Mouse (Mus musculus): ENCODE data around the gene Wnt1.

DNA sequence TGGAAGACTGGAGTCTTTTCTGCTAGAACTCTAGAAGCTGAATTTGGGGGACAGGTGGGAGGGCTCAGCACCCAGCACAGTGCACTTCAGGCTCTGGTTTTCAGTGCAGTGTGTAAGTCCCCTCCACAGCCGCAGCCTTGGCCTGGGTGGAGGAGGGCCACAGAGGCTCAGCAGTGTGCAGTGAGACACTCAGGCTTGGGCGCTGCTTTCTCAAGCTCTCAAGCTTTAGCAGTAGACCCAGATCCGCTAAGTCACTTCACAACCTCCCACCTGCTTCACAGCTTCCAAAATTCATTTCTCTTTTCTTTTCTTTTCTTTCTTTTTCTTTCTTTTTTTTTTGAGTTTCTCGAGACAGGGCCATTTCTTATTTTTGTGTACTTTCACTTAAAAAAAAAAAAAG is 31.3 kb downstream of the Wnt1 start:
- TF ChIP-seq CTCF (IDR thresholded peaks at IDR 0.05; ENCODE audit: low read depth, low read length) (no peak), POLR2A (IDR thresholded peaks at IDR 0.05; ENCODE audit: insufficient read depth, low read length) (no peak), EP300 (IDR thresholded peaks at IDR 0.05; ENCODE audit: insufficient read depth, low read depth, low read length) (no peak)

Measured in ES-Bruce4 (cell line).